Mouse (Mus musculus): ENCODE results near the gene Olfr461.

DNA sequence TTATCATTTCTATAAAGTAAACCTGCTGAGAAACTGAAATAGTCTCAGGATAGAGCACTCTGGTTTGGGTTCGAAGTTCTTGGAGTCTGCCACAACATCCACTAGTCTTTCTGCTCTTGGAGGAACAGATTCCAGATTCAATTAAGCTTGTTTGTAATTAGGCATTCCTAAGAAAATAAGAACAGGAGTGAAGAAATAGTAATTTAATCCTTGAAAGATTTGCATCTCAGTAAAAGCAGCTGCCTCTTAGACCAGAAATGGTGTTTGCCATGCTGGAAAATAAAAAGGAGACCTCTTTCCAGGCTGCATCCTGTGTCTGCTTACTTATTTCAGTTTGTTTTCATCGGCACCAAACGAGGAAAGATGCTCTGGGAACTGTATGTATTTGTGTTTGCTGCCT, 61.6 kb downstream of the Olfr461 start, which contains the start of gene Tas2r108:
- TF ChIP-seq BHLHE40 (IDR thresholded peaks at IDR 0.05; ENCODE audit: low read depth, low read length) (no peak), TCF12 (IDR thresholded peaks at IDR 0.05; ENCODE audit: low read depth, low read length) (no peak), JUN (IDR thresholded peaks at IDR 0.05; ENCODE audit: insufficient read depth, low read depth, low read length) (no peak), MEF2A (IDR thresholded peaks at IDR 0.05; ENCODE audit: borderline replicate concordance, low read depth, low read length) (no peak), MAX (IDR thresholded peaks at IDR 0.05; ENCODE audit: low read length) (no peak), SMC3 (IDR thresholded peaks at IDR 0.05; ENCODE audit: low read depth, low read length) (no peak), RCOR1 (conservative IDR thresholded peaks at IDR 0.05; ENCODE audit: low read depth, low read length) (no peak), JUND (conservative IDR thresholded peaks at IDR 0.05; ENCODE audit: low read depth, low read length) (no peak)
